Mouse (Mus musculus) left cerebral cortex, adult 9 months (tissue): ENCODE data around the gene Primpol.

Experiments used
- DNase-seq, 2 experiments: peaks; one replicate each; pipeline ENCODE4 v3.0.0; 2022; ENCODE audit warnings: low spot score in 2 of 2

Gene Primpol

GRCm38 (mm10) chr8:46616879-46617689 is at the start of gene Primpol, which contains the start of gene Casp3:
Gene Primpol, minus strand, starts transcription at chr8:46617212.
Gene Casp3, plus strand, starts transcription at chr8:46617291.
- DNase-seq: peak; percentile 82 to 93

- no peak for DNase-seq
These were observed 38.9 kb upstream of the Primpol start for GRCm38 (mm10) chr8:46655919-46656318.

- no peak for DNase-seq
These were observed 34.9 kb upstream of the Primpol start for GRCm38 (mm10) chr8:46651872-46652271.

- no peak for DNase-seq
These were observed 31.4 kb upstream of the Primpol start for GRCm38 (mm10) chr8:46648421-46648820.

GRCm38 (mm10) chr8:46641272-46641671 is 24.3 kb upstream of the Primpol start:
- DNase-seq: no peak

GRCm38 (mm10) chr8:46639852-46640251 is 22.8 kb upstream of the Primpol start:
- DNase-seq: no peak

- DNase-seq: no peak
These were observed 22.1 kb upstream of the Primpol start for GRCm38 (mm10) chr8:46639010-46639571.

- DNase-seq: no peak
These were observed 13.9 kb upstream of the Primpol start for GRCm38 (mm10) chr8:46630932-46631331.

- DNase-seq: no peak
These were observed 13.4 kb upstream of the Primpol start for GRCm38 (mm10) chr8:46630422-46630821.

GRCm38 (mm10) chr8:46628645-46629044 is 11.6 kb upstream of the Primpol start:
- no peak for DNase-seq

GRCm38 (mm10) chr8:46627881-46628280 is 10.9 kb upstream of the Primpol start:
- no peak for DNase-seq

- no peak for DNase-seq
These were observed 9.6 kb upstream of the Primpol start for GRCm38 (mm10) chr8:46626642-46627041.

GRCm38 (mm10) chr8:46625166-46625565 is 8.2 kb upstream of the Primpol start:
- DNase-seq: no peak

- DNase-seq: no peak
These were observed 5.6 kb upstream of the Primpol start for GRCm38 (mm10) chr8:46622446-46623270.

- DNase-seq: no peak
These were observed 1.8 kb upstream of the Primpol start for GRCm38 (mm10) chr8:46618639-46619320.

- DNase-seq: no peak
These were observed 943 bp upstream of the Primpol start for GRCm38 (mm10) chr8:46617690-46618620.

- no peak for DNase-seq
These were observed 1.1 kb downstream of the Primpol start for GRCm38 (mm10) chr8:46615936-46616335.

- DNase-seq: peak; percentile 13 to 51
These were observed 3.6 kb downstream of the Primpol start for GRCm38 (mm10) chr8:46613377-46613776.

GRCm38 (mm10) chr8:46612913-46613312 is 4.1 kb downstream of the Primpol start:
- peak in 1 of 2 experiments; percentile 20 for DNase-seq

GRCm38 (mm10) chr8:46611557-46611956 is 5.5 kb downstream of the Primpol start:
- DNase-seq: no peak

GRCm38 (mm10) chr8:46606930-46607329 is 10.1 kb downstream of the Primpol start:
- DNase-seq: no peak
